Comparison of ENCODE assay signal across 8 mouse cellular contexts in the genomic region with DNA sequence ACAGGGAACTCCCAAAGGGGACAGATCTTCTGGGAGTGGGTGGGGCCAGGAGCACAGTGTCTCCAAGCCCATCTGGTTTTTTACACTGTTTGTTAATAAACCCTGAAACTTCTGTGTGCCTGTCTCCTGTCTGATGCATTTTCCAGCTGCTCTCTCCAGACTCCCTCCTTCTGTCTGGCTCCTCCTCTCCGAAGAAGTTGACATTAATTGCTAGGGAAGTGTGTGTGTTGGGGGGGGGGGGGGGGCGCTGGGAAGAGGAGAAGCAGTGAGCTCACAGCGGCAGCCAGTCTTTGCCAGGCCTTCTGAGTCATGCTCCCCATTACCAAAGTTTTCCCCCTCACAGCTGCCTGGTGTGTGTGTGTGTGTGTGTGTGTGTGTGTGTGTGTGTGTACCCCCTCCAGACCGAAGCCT. TPM values are rescaled to one million over a fixed set of nuclear protein-coding genes. Genes with fewer than 3 reads are reported as not detected.
DNase-seq lines count a peak whose midpoint lies in the region; ATAC-seq lines count a peak whose summit lies in the region.

No protein-coding gene starts in this region.

- H3K27me3 ChIP-seq in kidney, embryonic 15.5 days, result no peaks in the 10 kb centered on the region
- no peaks in the 10 kb centered on the region for H3K27me3 ChIP-seq in limb, embryonic 12.5 days
- no peaks in the 10 kb centered on the region for H3K27me3 ChIP-seq in neural tube, embryonic 15.5 days (replicated peaks)

- 0 out of 2 replicates have a peak overlapping the region, but pooled peaks have one; percentile 1 for H3K4me3 ChIP-seq in kidney, embryonic 15.5 days (replicated peaks)
- H3K4me3 ChIP-seq in limb, embryonic 12.5 days (replicated peaks), result peak overlapping the region; percentile 35; the same call in 1 of the 2 replicates
- no peak overlapping the region for H3K4me3 ChIP-seq in neural tube, embryonic 15.5 days (replicated peaks)

- peak overlapping the region; percentile 84 for H3K4me2 ChIP-seq in kidney, embryonic 15.5 days
- H3K4me2 ChIP-seq in limb, embryonic 12.5 days, result peak overlapping the region; percentile 72
- H3K4me2 ChIP-seq in neural tube, embryonic 15.5 days, result peak overlapping the region; percentile 95

- DNase-seq in kidney, adult 9 months, result no peak
- peak; percentile 70 for DNase-seq in embryo, embryonic 10.5 days (ENCODE audit: low spot score)
- DNase-seq in heart, adult 8-10 months (ENCODE audit: low spot score), result peak; percentile 79
- no peak for DNase-seq in left cerebral cortex, adult 8-10 months (ENCODE audit: low spot score in 2 of 2)
- no peak for DNase-seq in cerebellum, adult 8-10 months

- H3K9me3 ChIP-seq in kidney, embryonic 15.5 days (replicated peaks), result no peaks in the 10 kb centered on the region
- H3K9me3 ChIP-seq in limb, embryonic 12.5 days, result no peaks in the 10 kb centered on the region
- no peaks in the 10 kb centered on the region for H3K9me3 ChIP-seq in neural tube, embryonic 15.5 days (replicated peaks)

- H3K27ac ChIP-seq in kidney, embryonic 15.5 days, result peak overlapping the region; percentile 92
- peak overlapping the region; percentile 96 for H3K27ac ChIP-seq in limb, embryonic 12.5 days
- peak overlapping the region; percentile 99 for H3K27ac ChIP-seq in neural tube, embryonic 15.5 days (replicated peaks)

- peaks cover 75% of the 10 kb centered on the region for H3K4me1 ChIP-seq in kidney, embryonic 15.5 days
- H3K4me1 ChIP-seq in limb, embryonic 12.5 days (replicated peaks), result peaks cover 73% of the 10 kb centered on the region
- H3K4me1 ChIP-seq in neural tube, embryonic 15.5 days, result peaks cover 55% of the 10 kb centered on the region

- peaks cover 14% of the 10 kb centered on the region for H3K36me3 ChIP-seq in kidney, embryonic 15.5 days
- peaks cover 19% of the 10 kb centered on the region for H3K36me3 ChIP-seq in limb, embryonic 12.5 days
- peaks cover 13% of the 10 kb centered on the region for H3K36me3 ChIP-seq in neural tube, embryonic 15.5 days

- peak; percentile 41 for ATAC-seq in kidney, embryonic 15.5 days (replicated peaks; ENCODE audit: low FRiP score)
- peak; percentile 23; the same call in 1 of the 2 replicates for ATAC-seq in limb, embryonic 12.5 days (ENCODE audit: insufficient number of reproducible peaks, insufficient read depth, low FRiP score, low TSS enrichment, low read depth)
- no peak for ATAC-seq in neural tube, embryonic 15.5 days (ENCODE audit: low FRiP score)

- H3K9ac ChIP-seq in kidney, embryonic 15.5 days, result no peak overlapping the region
- no peak overlapping the region for H3K9ac ChIP-seq in limb, embryonic 12.5 days (replicated peaks)
- no peak overlapping the region for H3K9ac ChIP-seq in neural tube, embryonic 15.5 days (replicated peaks)

- WGBS in kidney, embryonic 15.5 days, result 4% methylated on average over 3 of the region's 4 CpGs
- 3% methylated on average over 4 of the region's 4 CpGs for WGBS in limb, embryonic 12.5 days
- WGBS in neural tube, embryonic 15.5 days, result 9% methylated on average over 3 of the region's 4 CpGs

RNA-seq across cellular contexts. Expression of gene Ssc5d, which starts 0.7 kb away (rescaled TPM):
- 1.9 and 2.7 TPM in 2 replicates for polyA plus RNA-seq in kidney, embryonic 15.5 days (2015; fragmentation: Nextera tagmentation; extraction: Ambion mirVana)
- total RNA-seq in heart, adult 8-10 months (2022), result 1 to 10 TPM; 1.4 to 2.5 (median 1.9) TPM
- 2.5 and 3.1 TPM in 2 replicates for polyA plus RNA-seq in limb, embryonic 12.5 days (2016; fragmentation: Nextera tagmentation; extraction: Ambion mirVana)
- polyA plus RNA-seq in neural tube, embryonic 15.5 days (2015; fragmentation: Nextera tagmentation; extraction: Ambion mirVana), result 1.00 and 1.8 TPM in 2 replicates
- 1 to 10 TPM; 2.1 to 3.5 (median 2.6) TPM for total RNA-seq in left cerebral cortex, adult 8-10 months (2022)

RNA-seq across cellular contexts. Expression of gene Nat14, which starts 3.1 kb away (rescaled TPM):
- 4.2 and 5.3 TPM in 2 replicates for polyA plus RNA-seq in kidney, embryonic 15.5 days (2015; fragmentation: Nextera tagmentation; extraction: Ambion mirVana)
- 1 to 10 TPM; 4.7 to 6.7 (median 5.3) TPM for total RNA-seq in heart, adult 8-10 months (2022)
- polyA plus RNA-seq in limb, embryonic 12.5 days (2016; fragmentation: Nextera tagmentation; extraction: Ambion mirVana), result 3.1 and 4.4 TPM in 2 replicates
- 30.8 and 36.3 TPM in 2 replicates for polyA plus RNA-seq in neural tube, embryonic 15.5 days (2015; fragmentation: Nextera tagmentation; extraction: Ambion mirVana)
- 100 to 1,000 TPM in 1 of 4 experiments, 10 to 100 TPM in 3; 94.7 to 100 (median 95.8) TPM for total RNA-seq in left cerebral cortex, adult 8-10 months (2022)

RNA-seq across cellular contexts. Expression of gene Zfp628, which starts 9.9 kb away (rescaled TPM):
- polyA plus RNA-seq in kidney, embryonic 15.5 days (2015; fragmentation: Nextera tagmentation; extraction: Ambion mirVana), result 4.0 and 4.1 TPM in 2 replicates
- 1 to 10 TPM; 6.4 to 8.4 (median 7.5) TPM for total RNA-seq in heart, adult 8-10 months (2022)
- polyA plus RNA-seq in limb, embryonic 12.5 days (2016; fragmentation: Nextera tagmentation; extraction: Ambion mirVana), result 3.6 and 4.2 TPM in 2 replicates
- polyA plus RNA-seq in neural tube, embryonic 15.5 days (2015; fragmentation: Nextera tagmentation; extraction: Ambion mirVana), result 3.1 and 4.0 TPM in 2 replicates
- total RNA-seq in left cerebral cortex, adult 8-10 months (2022), result 10 to 100 TPM; 14.7 to 16.8 (median 15.5) TPM

RNA-seq across cellular contexts. Expression of gene Gm36210, which starts 18.6 kb away (rescaled TPM):
- polyA plus RNA-seq in kidney, embryonic 15.5 days (2015; fragmentation: Nextera tagmentation; extraction: Ambion mirVana), result not detected in 2 replicates
- under 1 TPM in 2 of 4 experiments, not detected in 2; 0.22 to 0.43 TPM for total RNA-seq in heart, adult 8-10 months (2022)
- polyA plus RNA-seq in limb, embryonic 12.5 days (2016; fragmentation: Nextera tagmentation; extraction: Ambion mirVana), result not detected in 2 replicates
- polyA plus RNA-seq in neural tube, embryonic 15.5 days (2015; fragmentation: Nextera tagmentation; extraction: Ambion mirVana), result 0.23 and 0.37 TPM in 2 replicates
- under 1 TPM in 3 of 4 experiments, not detected in 1; 0.48 to 0.65 (median 0.51) TPM for total RNA-seq in left cerebral cortex, adult 8-10 months (2022)

RNA-seq across cellular contexts. Expression of gene Sbk2, which starts 39.3 kb away (rescaled TPM):
- polyA plus RNA-seq in kidney, embryonic 15.5 days (2015; fragmentation: Nextera tagmentation; extraction: Ambion mirVana), result 0.19 and 0.27 TPM in 2 replicates
- total RNA-seq in heart, adult 8-10 months (2022), result 10 to 100 TPM; 27.3 to 40.6 (median 33.1) TPM
- polyA plus RNA-seq in limb, embryonic 12.5 days (2016; fragmentation: Nextera tagmentation; extraction: Ambion mirVana), result 0.29 and 0.51 TPM in 2 replicates
- polyA plus RNA-seq in neural tube, embryonic 15.5 days (2015; fragmentation: Nextera tagmentation; extraction: Ambion mirVana), result 0.14 TPM in 1 of 2 replicates, not detected in the other
- total RNA-seq in left cerebral cortex, adult 8-10 months (2022), result under 1 TPM; 0.16 to 0.68 (median 0.26) TPM

Comparison
In these comparisons a context has a peak if more than half of its experiments do, and no peak if none do; other contexts are left out.
1. DNase-seq: peak in embryo, embryonic 10.5 days (single experiment) and heart, adult 8-10 months (single experiment); none in kidney, adult 9 months (single experiment), left cerebral cortex, adult 8-10 months (0 of 2) and cerebellum, adult 8-10 months (single experiment).
2. Peak in every context shown above with its lines, with median percentiles within 50 percentile points of each other: H3K27ac ChIP-seq and H3K4me2 ChIP-seq.